Comparison of ENCODE assay signal across 11 mouse cellular contexts in genomic region chr10:111099059-111099811, GRCm38 (mm10).
A peak's percentile ranks its signal among the peaks of the same experiment; 100 is the strongest.
DNase-seq lines count a peak whose midpoint lies in the region; ATAC-seq and TF ChIP-seq lines count a peak whose summit lies in the region.
"Had no signal": no experiment of that assay in that cellular context is flagged by ENCODE, and none has a peak within 500 bp of the region (broad histone marks: within the 10 kb centered on the region; RNA-seq: fewer than 3 reads in every experiment).

No protein-coding gene starts in this region.

- no peaks in the 10 kb centered on the region for H3K36me3 ChIP-seq in kidney, embryonic 15.5 days
- H3K36me3 ChIP-seq in kidney, adult 2 months (ENCODE audit: control insufficient read depth, insufficient read depth, low read length), result no peaks in the 10 kb centered on the region
- no peaks in the 10 kb centered on the region for H3K36me3 ChIP-seq in forebrain, embryonic 12.5 days (replicated peaks)
- no peaks in the 10 kb centered on the region for H3K36me3 ChIP-seq in hindbrain, embryonic 15.5 days
- H3K36me3 ChIP-seq in neural tube, embryonic 15.5 days, result no peaks in the 10 kb centered on the region
- H3K36me3 ChIP-seq: limb, embryonic 13.5 days had no signal

- WGBS in kidney, embryonic 15.5 days, result 78% methylated on average over 5 of the region's 5 CpGs
- WGBS in kidney, adult 2 months, result 88% methylated on average over 5 of the region's 5 CpGs
- 58% methylated on average over 5 of the region's 5 CpGs for WGBS in forebrain, embryonic 12.5 days
- WGBS in hindbrain, embryonic 15.5 days, result 52% methylated on average over 5 of the region's 5 CpGs
- WGBS in neural tube, embryonic 15.5 days, result 50% methylated on average over 5 of the region's 5 CpGs

- no peak for DNase-seq in kidney, adult 2 months
- DNase-seq in lung, adult 18-20 months, result no peak
- DNase-seq in layer of hippocampus, postnatal 25 days (ENCODE audit: extremely low spot score in 1 of 2, low spot score in 1 of 2), result no peak
- no peak for DNase-seq in layer of hippocampus, adult 9-11 months

- H3K9me3 ChIP-seq in kidney, embryonic 15.5 days (replicated peaks), result no peaks in the 10 kb centered on the region
- H3K9me3 ChIP-seq in forebrain, embryonic 12.5 days, result no peaks in the 10 kb centered on the region
- H3K9me3 ChIP-seq in hindbrain, embryonic 15.5 days, result no peaks in the 10 kb centered on the region
- H3K9me3 ChIP-seq in neural tube, embryonic 15.5 days (replicated peaks), result no peaks in the 10 kb centered on the region
- H3K9me3 ChIP-seq: limb, embryonic 13.5 days had no signal

- no peak overlapping the region for H3K9ac ChIP-seq in kidney, embryonic 15.5 days
- no peak overlapping the region for H3K9ac ChIP-seq in forebrain, embryonic 12.5 days
- peak overlapping the region; percentile 39; the same call in 1 of the 2 replicates for H3K9ac ChIP-seq in hindbrain, embryonic 15.5 days
- no peak overlapping the region for H3K9ac ChIP-seq in neural tube, embryonic 15.5 days (replicated peaks)
- H3K9ac ChIP-seq: limb, embryonic 13.5 days had no signal

- H3K4me2 ChIP-seq in kidney, embryonic 15.5 days, result no peak overlapping the region
- H3K4me2 ChIP-seq in forebrain, embryonic 12.5 days, result no peak overlapping the region
- no peak overlapping the region for H3K4me2 ChIP-seq in hindbrain, embryonic 15.5 days
- H3K4me2 ChIP-seq in neural tube, embryonic 15.5 days, result no peak overlapping the region
- H3K4me2 ChIP-seq: limb, embryonic 13.5 days had no signal

- no peaks in the 10 kb centered on the region for H3K27me3 ChIP-seq in kidney, embryonic 15.5 days
- no peaks in the 10 kb centered on the region for H3K27me3 ChIP-seq in kidney, adult 2 months (replicated peaks; ENCODE audit: control insufficient read depth, insufficient read depth, low read length)
- no peaks in the 10 kb centered on the region for H3K27me3 ChIP-seq in forebrain, embryonic 12.5 days
- no peaks in the 10 kb centered on the region for H3K27me3 ChIP-seq in hindbrain, embryonic 15.5 days
- no peaks in the 10 kb centered on the region for H3K27me3 ChIP-seq in neural tube, embryonic 15.5 days (replicated peaks)
- H3K27me3 ChIP-seq: CH12.LX; limb, embryonic 13.5 days had no signal

- peaks cover 7% of the 10 kb centered on the region; the same call in 1 of the 2 replicates for H3K4me1 ChIP-seq in kidney, embryonic 15.5 days
- no peaks in the 10 kb centered on the region for H3K4me1 ChIP-seq in kidney, adult 2 months (ENCODE audit: control insufficient read depth, insufficient read depth, low read length)
- peaks cover 23% of the 10 kb centered on the region for H3K4me1 ChIP-seq in forebrain, embryonic 12.5 days
- peaks cover 10% of the 10 kb centered on the region for H3K4me1 ChIP-seq in hindbrain, embryonic 15.5 days (replicated peaks)
- H3K4me1 ChIP-seq in neural tube, embryonic 15.5 days, result peaks cover 13% of the 10 kb centered on the region
- H3K4me1 ChIP-seq: limb, embryonic 13.5 days had no signal

- ATAC-seq in kidney, embryonic 15.5 days (replicated peaks; ENCODE audit: low FRiP score), result no peak
- ATAC-seq in forebrain, embryonic 12.5 days (ENCODE audit: low FRiP score), result peak; percentile 42; the same call in 1 of the 2 replicates
- ATAC-seq in hindbrain, embryonic 15.5 days (ENCODE audit: low FRiP score, low read depth), result peak; percentile 64; the same call in 1 of the 2 replicates
- peak; percentile 57; the same call in 1 of the 2 replicates for ATAC-seq in neural tube, embryonic 15.5 days (ENCODE audit: low FRiP score)

- no peak for TF ChIP-seq POLR2A in kidney, adult 2 months (IDR thresholded peaks at IDR 0.05; ENCODE audit: low read depth, low read length)

- no peak overlapping the region for H3K4me3 ChIP-seq in kidney, embryonic 15.5 days (replicated peaks)
- H3K4me3 ChIP-seq in kidney, adult 2 months (ENCODE audit: insufficient read depth, low read depth, low read length), result no peak overlapping the region
- H3K4me3 ChIP-seq in forebrain, embryonic 12.5 days (replicated peaks), result no peak overlapping the region
- no peak overlapping the region for H3K4me3 ChIP-seq in hindbrain, embryonic 15.5 days
- H3K4me3 ChIP-seq in neural tube, embryonic 15.5 days (replicated peaks), result no peak overlapping the region
- H3K4me3 ChIP-seq: limb, embryonic 13.5 days; myocyte had no signal

- H3K27ac ChIP-seq in kidney, embryonic 15.5 days, result 0 out of 2 replicates have a peak overlapping the region, but pooled peaks have one; percentile 1
- H3K27ac ChIP-seq in kidney, adult 2 months (ENCODE audit: insufficient read depth, low read depth, low read length), result no peak overlapping the region
- H3K27ac ChIP-seq in forebrain, embryonic 12.5 days, result peak overlapping the region; percentile 56; the same call in 1 of the 2 replicates
- peak overlapping the region; percentile 75 for H3K27ac ChIP-seq in hindbrain, embryonic 15.5 days (replicated peaks)
- H3K27ac ChIP-seq in neural tube, embryonic 15.5 days (replicated peaks), result peak overlapping the region; percentile 76; the same call in 1 of the 2 replicates
- H3K27ac ChIP-seq: limb, embryonic 13.5 days had no signal

- no peak for TF ChIP-seq CTCF in kidney, adult 2 months (conservative IDR thresholded peaks at IDR 0.05; ENCODE audit: insufficient read depth, insufficient read length, low read depth, low read length)
